ENCODE assay signal across 10 mouse cellular contexts in genomic region chr16:17802456-17802838, GRCm38 (mm10). TPM values are rescaled to one million over a fixed set of nuclear protein-coding genes. Genes with fewer than 3 reads are reported as not detected.
DNase-seq lines count a peak whose midpoint lies in the region; ATAC-seq and TF ChIP-seq lines count a peak whose summit lies in the region.
"Had no signal": no experiment of that assay in that cellular context is flagged by ENCODE, and none has a peak within 500 bp of the region (broad histone marks: within the 10 kb centered on the region; RNA-seq: fewer than 3 reads in every experiment).

No protein-coding gene starts in this region.

- H3K4me3 ChIP-seq in heart, embryonic 13.5 days = peak overlapping the region; percentile 51
- peak overlapping the region; percentile 22 to 28; a peak in 2 of 4 replicates for H3K4me3 ChIP-seq in ES-E14 (ENCODE audit: insufficient read depth in 1 of 2, low read depth in 1 of 2, low read length in 2 of 2, poor library complexity in 1 of 2, severe bottlenecking in 1 of 2)
- peak overlapping the region; percentile 41 for H3K4me3 ChIP-seq in forebrain, postnatal 0 days (ENCODE audit: low read depth, low read length)
- peak overlapping the region; percentile 37; the same call in 1 of the 2 replicates for H3K4me3 ChIP-seq in liver, embryonic 16.5 days (ENCODE audit: low read depth, low read length)

- peaks cover 9% of the 10 kb centered on the region; the same call in 1 of the 2 replicates for H3K36me3 ChIP-seq in heart, embryonic 13.5 days
- no peaks in the 10 kb centered on the region for H3K36me3 ChIP-seq in ES-E14 (ENCODE audit: control insufficient read depth, insufficient read depth, low read length, poor library complexity, severe bottlenecking)
- no peaks in the 10 kb centered on the region for H3K36me3 ChIP-seq in forebrain, postnatal 0 days (ENCODE audit: insufficient read depth)
- no peaks in the 10 kb centered on the region for H3K36me3 ChIP-seq in liver, embryonic 16.5 days (ENCODE audit: control insufficient read depth, insufficient read depth)

- in situ Hi-C loops in ES-E14 (cut with MboI; ENCODE audit: low sequenced_read_pairs in 2 of 2, unreplicated experiment in 2 of 2) = loop anchor here (10.0 to 25.0 kb wide), 2 partner anchors 782 to 810 kb away; partner anchors contain the start of gene Gp1bb (in 1 of the 2)

- no peak for ATAC-seq in heart, embryonic 13.5 days (ENCODE audit: extremely low read depth, insufficient number of reproducible peaks, low FRiP score, low TSS enrichment)
- no peak for ATAC-seq in forebrain, postnatal 0 days
- ATAC-seq in liver, embryonic 16.5 days (ENCODE audit: low read depth) = no peak

- DNase-seq in heart, adult 8-10 months (ENCODE audit: low spot score) = no peak
- no peak for DNase-seq in ES-E14 (ENCODE audit: low read depth, low spot score)
- DNase-seq in forebrain, postnatal 0 days = no peak
- no peak for DNase-seq in layer of hippocampus, adult 8-10 months (ENCODE audit: low spot score in 2 of 2)
- no peak for DNase-seq in cerebellum, adult 11-12 months
- DNase-seq in right cerebral cortex, postnatal 14 days = no peak
- DNase-seq: gastrocnemius, postnatal 36 days had no signal

- TF ChIP-seq CTCF in forebrain, postnatal 0 days (IDR thresholded peaks at IDR 0.05; ENCODE audit: low read depth) = no peak

- H3K27me3 ChIP-seq in heart, embryonic 13.5 days (replicated peaks) = peaks cover 97% of the 10 kb centered on the region
- peaks cover 70% of the 10 kb centered on the region for H3K27me3 ChIP-seq in forebrain, postnatal 0 days (ENCODE audit: insufficient read depth, low read length)
- H3K27me3 ChIP-seq in liver, embryonic 16.5 days (ENCODE audit: control insufficient read depth, insufficient read depth, low read depth, low read length) = peaks cover 98% of the 10 kb centered on the region

- peak overlapping the region; percentile 76 for H3K9ac ChIP-seq in heart, embryonic 13.5 days
- no peak overlapping the region for H3K9ac ChIP-seq in ES-E14 (ENCODE audit: insufficient read depth, low read depth, low read length, poor library complexity, severe bottlenecking)
- peak overlapping the region; percentile 45 for H3K9ac ChIP-seq in forebrain, postnatal 0 days
- no peak overlapping the region for H3K9ac ChIP-seq in liver, embryonic 16.5 days (ENCODE audit: low read depth, low read length)

- WGBS in heart, embryonic 13.5 days = 14% methylated on average over 18 of the region's 18 CpGs
- WGBS in forebrain, postnatal 0 days = 3% methylated on average over 18 of the region's 18 CpGs
- 6% methylated on average over 18 of the region's 18 CpGs for WGBS in liver, embryonic 16.5 days (ENCODE audit: insufficient replicate concordance)

- H3K27ac ChIP-seq in heart, embryonic 13.5 days (replicated peaks) = no peak overlapping the region
- no peak overlapping the region for H3K27ac ChIP-seq in ES-E14 (ENCODE audit: insufficient read depth, low read depth, low read length, poor library complexity, severe bottlenecking)
- no peak overlapping the region for H3K27ac ChIP-seq in forebrain, postnatal 0 days (ENCODE audit: low read depth, low read length)
- no peak overlapping the region for H3K27ac ChIP-seq in liver, embryonic 16.5 days (ENCODE audit: low read length)

- peaks cover 87% of the 10 kb centered on the region for H3K4me1 ChIP-seq in heart, embryonic 13.5 days
- peaks cover 0 to 9% of the 10 kb centered on the region in 2 experiments; a peak in 1 of 4 replicates for H3K4me1 ChIP-seq in ES-E14 (ENCODE audit: control insufficient read depth in 2 of 2, insufficient read depth in 2 of 2, low read length in 2 of 2, poor library complexity in 1 of 2)
- H3K4me1 ChIP-seq in forebrain, postnatal 0 days (ENCODE audit: insufficient read depth) = peaks cover 19% of the 10 kb centered on the region; the same call in 1 of the 2 replicates
- peaks cover 33% of the 10 kb centered on the region for H3K4me1 ChIP-seq in liver, embryonic 16.5 days (ENCODE audit: control insufficient read depth, low read depth, low read length)

- no peaks in the 10 kb centered on the region for H3K9me3 ChIP-seq in heart, embryonic 13.5 days
- no peaks in the 10 kb centered on the region for H3K9me3 ChIP-seq in ES-E14 (ENCODE audit: control insufficient read depth, insufficient read depth, low read depth, low read length)
- H3K9me3 ChIP-seq in forebrain, postnatal 0 days (ENCODE audit: low read length) = no peaks in the 10 kb centered on the region
- H3K9me3 ChIP-seq in liver, embryonic 16.5 days (replicated peaks; ENCODE audit: control insufficient read depth, low read length) = no peaks in the 10 kb centered on the region

- H3K4me2 ChIP-seq in heart, embryonic 13.5 days = peak overlapping the region; percentile 73
- peak overlapping the region; percentile 59 for H3K4me2 ChIP-seq in forebrain, postnatal 0 days (ENCODE audit: low read depth)
- H3K4me2 ChIP-seq in liver, embryonic 16.5 days (ENCODE audit: low read depth, low read length) = peak overlapping the region; percentile 55

TF ChIP-seq in ES-E14, 5 proteins besides CTCF, POLR2A, EP300 and RAD21:
- TF ChIP-seq HCFC1 (IDR thresholded peaks at IDR 0.05; ENCODE audit: borderline replicate concordance, insufficient read depth, low read length) = no peak
- TF ChIP-seq ZNF384 (IDR thresholded peaks at IDR 0.05; ENCODE audit: low read depth, low read length) = no peak
- no peak for TF ChIP-seq MAFK (IDR thresholded peaks at IDR 0.05; ENCODE audit: insufficient read depth, low read depth, low read length)
- no peak for TF ChIP-seq ZC3H11A (IDR thresholded peaks at IDR 0.05; ENCODE audit: borderline replicate concordance, low read depth, low read length)
- TF ChIP-seq CHD2 (IDR thresholded peaks at IDR 0.05; ENCODE audit: low read depth, low read length) = no peak

RNA-seq across cellular contexts. Expression of gene Scarf2, which starts 5.4 kb away (rescaled TPM):
- polyA plus RNA-seq in heart, embryonic 13.5 days (2015; fragmentation: Nextera tagmentation; extraction: Ambion mirVana) = 7.0 and 8.2 TPM in 2 replicates
- total RNA-seq in heart, adult 8-10 months (2022) = 1 to 10 TPM; 3.3 to 5.2 (median 4.4) TPM
- 7.2 and 8.1 TPM in 2 replicates for total RNA-seq in ES-E14 (2012; rRNA removed)
- total RNA-seq in forebrain, postnatal 0 days (2014; rRNA removed) = 6.2 and 10.6 TPM in 2 replicates
- 1.9 and 2.1 TPM in 2 replicates for polyA plus RNA-seq in forebrain, postnatal 0 days (2015; fragmentation: Nextera tagmentation; extraction: Ambion mirVana)
- polyA plus RNA-seq in liver, embryonic 16.5 days (2015; fragmentation: Nextera tagmentation; extraction: Ambion mirVana) = 0.67 TPM in 2 replicates
- total RNA-seq in layer of hippocampus, adult 8-10 months (2022) = 1 to 10 TPM; 1.9 to 4.7 (median 3.0) TPM
- total RNA-seq: CH12.LX had no signal

RNA-seq across cellular contexts. Expression of gene B830017H08Rik, which starts 30.5 kb away (rescaled TPM):
- polyA plus RNA-seq in heart, embryonic 13.5 days (2015; fragmentation: Nextera tagmentation; extraction: Ambion mirVana) = not detected in 2 replicates
- total RNA-seq in heart, adult 8-10 months (2022) = not detected
- total RNA-seq in ES-E14 (2012; rRNA removed) = 0.16 TPM in 1 of 2 replicates, not detected in the other
- total RNA-seq in forebrain, postnatal 0 days (2014; rRNA removed) = 4.5 and 5.9 TPM in 2 replicates
- 6.8 TPM in 2 replicates for polyA plus RNA-seq in forebrain, postnatal 0 days (2015; fragmentation: Nextera tagmentation; extraction: Ambion mirVana)
- not detected in 2 replicates for polyA plus RNA-seq in liver, embryonic 16.5 days (2015; fragmentation: Nextera tagmentation; extraction: Ambion mirVana)
- 1 to 10 TPM; 2.7 to 3.9 (median 3.4) TPM for total RNA-seq in layer of hippocampus, adult 8-10 months (2022)
- total RNA-seq: gastrocnemius, postnatal 36 days had no signal

RNA-seq across cellular contexts. Expression of gene Car15, which starts 35.7 kb away (rescaled TPM):
- polyA plus RNA-seq in heart, embryonic 13.5 days (2015; fragmentation: Nextera tagmentation; extraction: Ambion mirVana) = 1.1 and 1.8 TPM in 2 replicates
- total RNA-seq in heart, adult 8-10 months (2022) = 1 to 10 TPM; 1.3 to 2.3 (median 1.9) TPM
- total RNA-seq in ES-E14 (2012; rRNA removed) = 2.4 and 3.5 TPM in 2 replicates
- 4.2 and 7.5 TPM in 2 replicates for total RNA-seq in forebrain, postnatal 0 days (2014; rRNA removed)
- polyA plus RNA-seq in forebrain, postnatal 0 days (2015; fragmentation: Nextera tagmentation; extraction: Ambion mirVana) = 1.8 and 1.9 TPM in 2 replicates
- 0.58 and 0.88 TPM in 2 replicates for polyA plus RNA-seq in liver, embryonic 16.5 days (2015; fragmentation: Nextera tagmentation; extraction: Ambion mirVana)
- total RNA-seq in layer of hippocampus, adult 8-10 months (2022) = 10 to 100 TPM in 3 of 4 experiments, 1 to 10 TPM in 1; 9.4 to 15.9 (median 12.6) TPM

RNA-seq across cellular contexts. Expression of gene Klhl22, which starts 43.0 kb away (rescaled TPM):
- 40.6 and 43.9 TPM in 2 replicates for polyA plus RNA-seq in heart, embryonic 13.5 days (2015; fragmentation: Nextera tagmentation; extraction: Ambion mirVana)
- 10 to 100 TPM; 18.8 to 23.0 (median 19.4) TPM for total RNA-seq in heart, adult 8-10 months (2022)
- 48.5 and 64.7 TPM in 2 replicates for total RNA-seq in ES-E14 (2012; rRNA removed)
- 117 and 162 TPM in 2 replicates for total RNA-seq in forebrain, postnatal 0 days (2014; rRNA removed)
- 69.6 and 73.8 TPM in 2 replicates for polyA plus RNA-seq in forebrain, postnatal 0 days (2015; fragmentation: Nextera tagmentation; extraction: Ambion mirVana)
- 11.2 and 12.8 TPM in 2 replicates for polyA plus RNA-seq in liver, embryonic 16.5 days (2015; fragmentation: Nextera tagmentation; extraction: Ambion mirVana)
- total RNA-seq in layer of hippocampus, adult 8-10 months (2022) = 100 to 1,000 TPM in 2 of 4 experiments, 10 to 100 TPM in 2; 95.8 to 105 (median 101) TPM
- total RNA-seq: CH12.LX had no signal

Comparison
In these comparisons a context has a peak if more than half of its experiments do, and no peak if none do; other contexts are left out.
1. H3K9ac ChIP-seq: peak in heart, embryonic 13.5 days (single experiment) and forebrain, postnatal 0 days (single experiment); none in ES-E14 (single experiment) and liver, embryonic 16.5 days (single experiment).
2. Peak in every context shown above with its lines, with median percentiles within 50 percentile points of each other: H3K4me2 ChIP-seq and H3K4me3 ChIP-seq.